Mouse (Mus musculus): ENCODE results near the gene Tank.

DNA sequence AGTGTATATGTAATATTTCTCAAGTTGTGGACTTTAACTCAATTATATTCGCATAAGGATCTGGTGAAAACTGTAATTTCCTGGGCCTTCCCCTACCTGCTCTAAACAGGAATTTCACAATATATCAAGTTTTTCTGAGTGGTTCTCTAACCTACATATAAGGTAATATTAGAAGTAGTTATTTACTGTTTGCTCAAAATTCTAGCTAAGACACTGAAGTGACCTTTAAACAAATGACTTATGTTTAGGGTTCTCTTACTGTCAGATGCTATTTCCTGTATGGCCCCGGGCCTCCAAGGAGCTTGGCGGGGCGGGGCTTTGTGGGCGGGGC is 14.3 kb downstream of the Tank start:
- no peak for TF ChIP-seq POLR2A (IDR thresholded peaks at IDR 0.05; ENCODE audit: insufficient read length, low read depth)
- TF ChIP-seq E2F4 (IDR thresholded peaks at IDR 0.05; ENCODE audit: insufficient read depth), result no peak
- TF ChIP-seq TCF12 (IDR thresholded peaks at IDR 0.05; ENCODE audit: insufficient read depth, poor library complexity, severe bottlenecking), result no peak
- no peak for TF ChIP-seq SRF (IDR thresholded peaks at IDR 0.05; ENCODE audit: control insufficient read depth, insufficient read length, low read depth)
- TF ChIP-seq CEBPB (IDR thresholded peaks at IDR 0.05; ENCODE audit: insufficient read depth, poor library complexity, severe bottlenecking), result no peak
- no peak for TF ChIP-seq MYOD1 (IDR thresholded peaks at IDR 0.05; ENCODE audit: control insufficient read depth in 1 of 3, insufficient read length in 2 of 3, low read depth in 2 of 3)
- TF ChIP-seq POLR2AphosphoS2 (IDR thresholded peaks at IDR 0.05; ENCODE audit: insufficient read length, low read depth), result no peak
- TF ChIP-seq USF1 (IDR thresholded peaks at IDR 0.05; ENCODE audit: low read depth), result no peak
- no peak for TF ChIP-seq MYOG (IDR thresholded peaks at IDR 0.05; ENCODE audit: control insufficient read depth in 1 of 3, insufficient read depth in 1 of 3, insufficient read length in 2 of 3, low read depth in 2 of 3)
- no peak for TF ChIP-seq MAX (IDR thresholded peaks at IDR 0.05; ENCODE audit: low read depth)
- TF ChIP-seq REST (IDR thresholded peaks at IDR 0.05; ENCODE audit: insufficient read depth, insufficient read length), result no peak
